Mouse (Mus musculus) embryo, embryonic 11.5 days (tissue): ENCODE measurements around the gene Igfbp6.

Source experiments
- DNase-seq: peaks from one replicate; pipeline ENCODE4 v3.0.0-alpha.2; 2012; ENCODE audit warnings: low read depth, low spot score

Gene Igfbp6

DNA sequence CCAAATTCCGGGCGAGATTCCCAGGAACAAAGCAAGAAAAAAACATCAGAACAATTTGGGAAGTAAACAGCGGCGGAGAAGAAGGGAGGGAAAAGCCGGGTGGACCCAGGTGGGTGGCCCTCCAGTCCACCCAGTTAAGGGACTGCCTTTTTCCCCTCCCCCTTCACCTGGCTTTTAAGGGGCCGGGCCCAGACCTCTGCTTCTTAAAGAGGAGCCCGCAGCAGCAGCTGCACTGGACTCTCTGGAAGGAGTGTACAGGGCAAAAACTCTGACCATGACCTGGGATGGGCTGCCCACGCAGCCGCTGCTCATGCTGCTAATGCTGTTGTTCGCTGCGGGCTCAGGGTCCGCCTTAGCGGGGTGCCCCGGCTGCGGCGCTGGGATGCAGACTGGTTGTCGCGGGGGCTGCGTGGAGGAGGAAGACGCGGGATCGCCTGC, at the start of gene Igfbp6:
Gene Igfbp6, plus strand, starts transcription at position 89 of the 438 bp plus-strand sequence.
- DNase-seq: no peak

DNA sequence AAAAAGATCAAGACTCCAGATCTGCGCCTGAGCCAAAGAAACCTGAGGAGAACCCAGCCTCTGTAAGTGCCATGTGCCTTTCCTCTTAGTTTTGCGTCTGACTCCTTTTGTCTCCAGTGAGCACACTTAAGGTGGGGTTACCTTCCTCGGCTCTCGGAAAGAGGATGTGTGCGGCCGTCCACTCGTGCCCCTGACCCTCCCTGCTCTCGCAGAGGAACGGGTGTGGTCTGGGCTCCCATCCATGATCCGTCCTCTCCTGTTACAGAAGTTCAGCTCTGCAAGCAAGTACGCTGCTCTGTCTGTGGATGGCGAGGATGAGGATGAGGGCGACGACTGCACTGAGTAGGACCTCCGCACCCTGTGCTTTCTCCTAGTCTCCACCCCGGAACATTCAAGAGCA, 49.2 kb upstream of the Igfbp6 start:
- DNase-seq: no peak

DNA sequence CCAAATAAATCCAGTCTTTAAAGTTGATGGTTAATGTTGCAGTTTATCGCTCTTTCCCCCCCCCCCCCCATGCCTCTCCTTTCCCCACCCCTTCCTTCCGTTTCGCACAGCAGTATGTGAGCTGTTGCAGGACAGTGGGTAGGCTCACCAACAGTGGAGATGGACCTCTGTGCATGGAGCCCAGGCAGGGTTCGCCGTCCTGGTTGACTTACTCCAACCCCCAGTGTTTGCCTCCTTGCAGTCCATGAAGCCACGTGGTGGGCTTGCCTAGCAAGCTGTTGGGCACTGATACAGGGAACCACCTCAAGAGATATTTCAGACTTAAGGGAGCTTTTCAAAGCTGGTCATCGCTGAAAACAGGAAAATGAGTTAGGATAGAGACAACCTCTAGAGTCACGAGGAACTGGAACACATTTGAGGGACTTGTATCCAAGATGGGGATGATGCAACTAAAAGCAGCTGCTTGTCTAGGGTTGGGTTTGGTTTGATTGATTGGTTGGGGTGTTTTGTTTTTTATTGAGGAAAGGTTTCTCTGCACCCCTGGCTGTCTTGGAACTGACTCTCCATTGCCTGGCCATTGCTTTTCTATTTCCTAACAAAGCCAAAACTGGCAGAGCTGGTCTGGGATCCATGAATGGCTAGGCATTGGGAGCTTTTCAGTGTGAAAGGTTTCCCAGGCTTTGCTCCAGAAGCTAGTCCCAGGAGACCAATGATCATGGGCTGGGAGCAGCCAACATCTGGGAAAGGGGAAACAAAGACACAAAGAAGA, 46.8 kb upstream of the Igfbp6 start:
- no peak for DNase-seq

DNA sequence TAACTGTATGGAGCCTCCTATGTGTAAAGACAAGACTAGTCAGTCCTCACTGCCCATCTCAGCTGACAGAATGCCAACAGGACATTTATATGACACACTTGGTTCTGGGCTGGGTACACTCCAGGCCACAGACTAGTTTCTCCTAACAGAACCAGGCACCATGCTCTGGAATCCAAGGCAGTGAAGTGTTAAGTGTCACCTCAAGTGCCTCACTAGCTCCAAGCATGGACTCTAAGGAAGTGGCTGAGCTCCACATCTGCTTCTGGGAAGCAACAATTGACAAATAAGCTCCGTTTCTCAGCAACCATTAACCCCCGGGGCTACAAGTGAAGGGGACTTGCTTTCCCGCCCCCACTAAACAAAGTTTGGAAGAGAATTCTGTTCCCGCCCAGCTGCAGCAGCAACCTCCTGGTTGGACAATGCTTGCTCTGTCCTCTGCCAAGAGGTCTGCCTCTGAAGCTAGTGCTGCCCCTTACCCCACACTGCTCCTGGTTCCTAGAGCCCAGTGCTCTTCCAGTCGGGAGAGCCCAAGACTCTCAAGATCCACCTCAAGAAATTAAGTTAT, 46.1 kb upstream of the Igfbp6 start:
- no peak for DNase-seq

DNA sequence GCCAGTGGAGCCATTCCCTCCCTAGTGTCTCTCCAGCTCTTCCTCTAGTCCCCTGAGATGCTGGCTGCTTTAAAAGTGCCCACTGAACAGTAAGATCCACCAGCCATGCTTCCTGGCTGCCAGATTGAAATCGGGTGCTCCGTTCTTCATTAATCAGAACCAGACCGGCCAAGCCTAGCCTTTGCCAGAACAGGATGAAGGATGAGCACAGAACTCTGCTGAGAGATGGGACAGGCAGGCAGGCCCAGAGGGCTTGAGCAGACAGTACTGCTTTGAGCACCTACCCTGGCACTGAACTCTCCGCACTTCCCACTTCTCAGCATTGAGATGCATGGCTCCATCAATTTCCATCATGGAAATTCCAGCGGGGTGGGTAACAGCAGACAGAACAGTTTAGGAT, 44.9 kb upstream of the Igfbp6 start:
- DNase-seq: no peak

DNA sequence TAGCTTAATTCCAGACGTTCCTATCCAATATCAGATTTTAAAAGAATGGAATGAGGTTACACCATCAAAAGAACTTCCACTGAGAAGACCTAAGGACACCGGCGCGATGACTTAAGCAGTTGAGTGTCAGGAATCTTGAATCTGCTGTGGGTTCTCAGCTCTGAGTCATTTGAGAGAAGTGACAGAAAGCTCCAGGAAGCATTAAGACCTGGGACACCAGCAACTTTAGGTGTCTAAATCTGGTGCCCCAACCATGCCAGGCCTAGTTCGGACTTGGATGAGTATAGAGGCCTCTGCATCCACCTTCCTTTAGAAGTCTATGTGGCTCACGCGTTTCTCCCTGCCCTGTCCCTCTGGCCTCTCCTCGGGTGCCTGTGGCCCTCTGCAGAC, 44.4 kb upstream of the Igfbp6 start:
- DNase-seq: no peak

DNA sequence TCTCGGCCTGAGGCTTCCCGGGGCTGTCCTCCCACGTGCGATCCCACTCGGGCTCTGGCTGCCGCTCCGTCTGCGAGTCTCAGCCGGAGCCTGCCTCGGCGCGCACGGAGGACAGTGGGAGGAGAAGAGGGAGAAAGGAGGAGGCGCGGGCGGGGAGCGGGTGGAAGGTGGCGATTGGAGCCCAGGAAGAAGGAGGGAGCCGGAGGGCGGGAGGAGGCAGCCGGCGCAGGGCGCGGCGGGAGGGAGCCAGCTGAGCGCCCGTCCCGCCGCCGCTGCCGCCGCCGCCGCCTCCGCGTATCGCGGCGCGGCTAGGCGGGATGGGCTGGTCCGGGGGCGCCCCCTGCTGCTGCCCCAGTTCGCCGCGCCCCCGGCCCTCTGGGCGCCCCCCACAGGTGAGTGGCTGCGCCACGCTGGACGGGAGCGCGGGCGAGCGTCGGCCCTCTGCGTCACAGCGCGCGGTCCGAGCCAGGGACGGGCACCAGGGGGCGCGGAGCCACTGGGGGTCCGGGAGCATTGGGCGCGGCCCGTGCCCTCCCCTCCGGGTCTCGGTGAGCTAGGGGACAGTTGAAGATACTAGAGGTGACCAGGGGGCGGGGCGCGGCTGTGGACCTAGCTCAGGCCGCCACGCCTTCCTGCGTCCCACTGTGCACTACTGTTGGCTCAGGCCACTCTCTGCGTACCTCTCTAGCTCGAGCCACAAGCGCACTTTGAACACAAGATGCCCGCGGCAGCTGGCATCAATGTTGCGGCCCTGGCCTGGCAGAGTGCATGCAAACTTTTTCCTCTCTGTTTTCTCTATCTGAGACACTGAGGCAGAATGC, 43.8 kb upstream of the Igfbp6 start, which contains the start of gene Tns2:
Gene Tns2, plus strand, starts transcription at position 253 of the 821 bp plus-strand sequence.
- DNase-seq: no peak

DNA sequence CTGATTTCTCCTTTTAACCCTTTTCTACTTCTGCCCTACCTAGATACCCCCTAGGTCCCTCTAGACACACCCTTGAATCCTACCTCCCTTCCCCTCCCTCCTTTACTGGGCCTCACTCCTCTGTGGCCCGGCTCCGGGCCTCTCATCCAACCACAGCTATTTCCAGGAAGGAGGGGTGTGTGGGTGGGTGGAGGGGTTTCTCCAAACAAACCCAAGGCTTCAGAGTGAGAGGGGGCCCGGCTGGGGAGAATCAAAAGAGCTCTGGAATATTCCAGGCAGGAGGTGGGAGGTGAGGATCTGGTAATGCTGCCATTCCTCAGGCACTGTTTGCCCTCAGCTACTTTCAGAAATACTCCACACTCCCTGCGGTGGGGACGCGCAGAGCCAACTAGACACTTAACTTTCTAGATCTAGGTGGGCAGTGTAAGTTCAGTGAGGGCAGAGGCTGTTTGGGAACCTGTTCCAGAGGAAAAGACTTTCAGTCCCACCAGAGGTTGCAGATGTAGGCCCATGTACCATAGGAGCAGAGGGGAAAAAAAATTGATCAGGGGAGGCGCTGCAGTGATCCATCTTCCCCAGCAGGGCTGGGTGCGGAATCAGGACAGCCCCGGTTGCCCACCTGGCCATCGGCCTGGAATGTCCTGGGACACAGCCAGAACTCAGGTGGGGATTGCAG, 43.0 kb upstream of the Igfbp6 start:
- DNase-seq: no peak

DNA sequence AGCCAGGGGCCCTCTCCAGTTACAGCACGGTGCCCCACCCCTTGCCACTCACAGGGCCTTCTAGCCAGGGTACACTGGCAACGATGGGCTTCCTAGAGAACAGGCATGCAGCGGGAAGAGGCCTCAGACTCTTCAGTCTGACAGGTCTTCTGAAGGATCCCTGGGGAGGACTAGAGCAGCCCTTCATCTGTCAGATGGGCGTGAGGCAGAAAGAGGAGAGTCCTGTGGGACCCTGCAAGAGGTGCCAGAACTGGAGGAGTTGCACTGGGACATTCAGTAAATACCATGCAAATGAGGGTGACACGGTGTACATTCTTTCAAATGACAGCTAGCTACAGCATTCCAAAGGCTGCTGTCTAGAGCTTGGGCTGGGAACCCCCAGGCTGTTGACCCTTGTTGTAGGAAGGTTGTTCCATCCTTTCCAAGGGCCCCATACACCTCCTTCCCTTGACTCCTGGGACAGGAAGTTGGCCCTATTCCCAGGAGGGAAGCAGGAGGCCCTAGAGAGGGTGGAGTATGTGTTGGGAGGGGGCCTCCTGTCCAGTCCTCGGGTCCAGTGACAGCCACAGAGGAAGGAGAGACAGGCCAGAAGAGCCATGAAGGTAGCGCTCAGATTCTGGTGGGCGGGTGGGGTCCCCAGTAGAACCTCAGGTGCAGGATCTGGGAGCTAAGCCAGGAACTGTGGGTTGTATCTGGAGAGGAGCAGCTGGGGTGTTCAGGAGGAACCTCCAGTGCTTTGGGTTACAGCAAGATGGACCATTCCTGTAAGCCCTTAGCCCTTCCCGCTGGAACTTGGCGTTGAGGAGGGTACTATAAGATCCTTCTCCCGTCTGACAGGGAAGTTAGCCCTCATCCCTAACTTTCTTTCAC, 42.3 kb upstream of the Igfbp6 start:
- DNase-seq: no peak

DNA sequence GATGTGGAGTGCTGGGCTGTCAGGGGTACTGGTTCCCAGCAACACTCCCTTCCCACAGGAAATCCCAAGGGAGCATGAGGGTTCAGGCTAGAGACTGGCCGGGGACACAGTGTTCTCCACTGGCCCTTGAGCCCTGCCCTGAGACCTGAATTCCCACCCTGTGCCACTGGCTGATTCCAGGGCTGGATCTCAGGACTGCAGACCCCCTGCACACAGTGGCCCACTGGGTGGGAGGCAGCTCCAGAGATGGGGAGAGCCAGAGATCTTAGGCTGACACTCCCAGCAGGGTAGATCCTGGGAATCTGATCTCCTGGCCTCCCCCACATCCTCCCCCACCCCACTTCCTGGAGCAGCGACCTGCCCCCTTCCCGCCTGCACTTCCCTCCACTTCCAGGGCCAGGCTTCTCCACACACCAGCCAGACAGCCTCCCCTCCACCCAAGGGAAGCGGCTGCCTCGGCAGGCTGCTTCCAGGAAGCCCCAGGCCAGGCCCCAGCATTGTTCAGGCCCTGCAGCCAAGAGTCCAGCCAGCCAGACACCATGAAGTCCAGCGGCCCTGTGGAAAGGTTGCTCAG, 41.5 kb upstream of the Igfbp6 start:
- DNase-seq: no peak

DNA sequence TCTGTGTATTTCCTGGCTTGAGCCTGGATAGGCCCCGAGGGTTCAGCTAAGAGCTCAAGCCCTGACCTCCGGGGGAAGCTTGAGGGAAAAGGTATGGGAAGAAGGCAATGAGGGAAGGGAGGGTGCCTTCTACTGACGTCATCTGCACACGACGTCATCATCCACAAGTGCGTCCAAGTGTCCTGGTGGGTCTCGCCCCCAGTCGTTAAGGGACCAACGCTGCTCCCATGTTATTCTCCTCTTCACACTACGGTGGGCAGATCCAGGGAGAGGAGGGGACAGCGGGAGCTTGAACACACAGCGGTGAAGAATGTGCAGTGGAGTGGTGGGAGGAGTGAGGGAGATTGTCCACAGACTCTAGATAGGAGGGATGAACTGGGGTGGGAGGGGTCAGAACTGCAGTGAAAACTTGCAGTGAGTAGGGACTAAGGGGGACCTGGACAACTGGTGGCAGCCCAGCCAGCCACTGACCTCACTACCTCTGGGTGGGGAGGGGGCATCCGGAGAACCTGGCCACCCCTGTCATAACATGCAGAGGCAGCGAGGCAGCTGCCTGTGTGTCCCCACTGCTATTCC, 40.7 kb upstream of the Igfbp6 start:
- DNase-seq: no peak

DNA sequence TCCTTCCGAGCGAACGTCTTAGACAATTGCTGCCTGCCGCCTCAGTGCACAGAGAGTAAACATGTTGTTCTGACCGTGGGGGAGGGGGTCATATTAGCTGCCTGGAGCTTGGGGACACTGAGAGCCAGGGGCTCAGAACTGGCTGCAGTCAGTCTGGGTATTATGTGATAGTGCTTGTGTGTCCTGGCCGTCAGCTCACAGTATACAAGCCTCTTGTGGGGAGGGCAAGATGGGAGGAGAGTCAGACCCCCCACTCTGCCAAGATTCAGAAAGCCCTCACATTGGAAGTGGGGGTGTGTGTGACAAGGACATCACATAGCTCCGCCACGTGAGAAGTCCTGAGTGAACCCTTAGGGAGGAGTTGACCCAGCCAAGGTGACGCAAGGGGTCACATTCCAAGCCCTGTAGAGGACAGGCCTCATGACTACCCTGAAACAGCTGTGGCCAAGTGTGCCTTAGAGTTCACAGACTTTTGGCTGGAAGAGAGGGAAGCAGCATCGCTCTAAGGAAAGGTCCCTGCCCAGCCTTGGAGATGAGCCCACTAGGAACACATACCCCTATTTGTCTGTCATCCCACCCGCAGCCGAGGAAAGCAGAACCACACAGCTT, 40.1 kb upstream of the Igfbp6 start:
- DNase-seq: no peak

DNA sequence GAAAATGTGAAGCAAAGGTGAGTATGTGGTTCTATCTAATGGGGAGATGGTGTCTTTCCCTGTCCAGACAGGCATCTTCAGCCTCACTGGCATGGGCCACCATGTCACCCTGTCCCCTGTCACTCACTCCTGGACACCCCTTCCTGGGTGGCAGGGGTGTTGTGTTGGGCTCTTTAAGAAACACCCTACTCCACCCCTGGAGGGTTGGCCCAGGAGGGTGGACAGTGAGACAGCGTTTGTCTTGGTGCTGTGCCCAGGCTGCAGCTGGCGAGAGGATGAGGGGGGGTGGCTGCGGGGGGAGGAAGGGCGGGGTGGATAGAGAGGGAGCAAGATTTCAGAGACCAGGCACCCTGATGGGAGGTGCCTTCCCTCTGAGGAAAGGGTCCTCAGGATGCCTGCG, 38.8 kb upstream of the Igfbp6 start:
- DNase-seq: no peak

DNA sequence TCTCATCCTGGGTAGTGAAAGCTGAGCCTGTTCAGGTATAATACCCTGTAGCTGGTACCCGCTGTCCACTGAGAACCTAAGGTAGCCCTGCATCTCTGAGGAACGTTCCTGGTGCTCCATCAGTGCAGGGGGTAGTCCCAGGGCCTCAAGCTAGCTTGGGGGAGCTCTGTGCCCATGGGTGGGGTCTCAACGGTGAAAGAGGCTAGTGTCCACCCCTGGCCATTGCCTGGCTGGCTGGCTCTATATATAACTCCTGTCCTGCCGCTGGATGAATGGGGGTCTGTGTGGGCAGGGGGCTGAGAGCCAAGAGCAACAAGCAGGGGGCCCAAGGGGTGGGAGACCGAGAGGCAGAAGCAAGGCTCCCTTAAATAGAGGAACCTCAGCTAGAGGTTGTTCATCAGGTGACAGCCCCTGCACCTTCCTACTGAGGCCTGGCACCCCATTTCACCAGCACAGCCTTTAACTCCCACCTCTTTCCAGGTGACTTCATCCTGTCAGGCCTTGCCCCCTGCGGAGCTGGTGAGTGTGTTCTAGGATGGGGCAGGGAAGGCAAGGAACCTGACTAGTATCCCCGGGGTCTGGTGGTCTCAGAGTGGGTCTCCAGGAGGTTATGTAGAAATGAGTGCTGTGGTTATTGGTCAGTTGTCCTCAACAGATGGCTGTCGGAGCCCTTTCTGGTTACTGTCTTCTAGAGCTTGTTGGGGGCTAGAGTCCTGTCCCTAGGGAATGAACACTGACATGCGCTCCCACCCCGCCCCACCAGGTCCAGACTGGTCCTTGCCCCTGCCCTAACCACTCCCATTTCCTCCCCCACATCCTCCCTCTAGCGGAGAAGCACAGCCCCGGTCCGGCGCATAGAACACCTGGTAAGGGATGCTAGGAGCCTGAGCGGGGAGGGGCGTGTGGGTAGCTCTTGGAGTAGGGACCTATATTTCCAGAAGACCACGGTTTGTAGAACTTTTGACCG, 38.1 kb upstream of the Igfbp6 start:
- DNase-seq: no peak

DNA sequence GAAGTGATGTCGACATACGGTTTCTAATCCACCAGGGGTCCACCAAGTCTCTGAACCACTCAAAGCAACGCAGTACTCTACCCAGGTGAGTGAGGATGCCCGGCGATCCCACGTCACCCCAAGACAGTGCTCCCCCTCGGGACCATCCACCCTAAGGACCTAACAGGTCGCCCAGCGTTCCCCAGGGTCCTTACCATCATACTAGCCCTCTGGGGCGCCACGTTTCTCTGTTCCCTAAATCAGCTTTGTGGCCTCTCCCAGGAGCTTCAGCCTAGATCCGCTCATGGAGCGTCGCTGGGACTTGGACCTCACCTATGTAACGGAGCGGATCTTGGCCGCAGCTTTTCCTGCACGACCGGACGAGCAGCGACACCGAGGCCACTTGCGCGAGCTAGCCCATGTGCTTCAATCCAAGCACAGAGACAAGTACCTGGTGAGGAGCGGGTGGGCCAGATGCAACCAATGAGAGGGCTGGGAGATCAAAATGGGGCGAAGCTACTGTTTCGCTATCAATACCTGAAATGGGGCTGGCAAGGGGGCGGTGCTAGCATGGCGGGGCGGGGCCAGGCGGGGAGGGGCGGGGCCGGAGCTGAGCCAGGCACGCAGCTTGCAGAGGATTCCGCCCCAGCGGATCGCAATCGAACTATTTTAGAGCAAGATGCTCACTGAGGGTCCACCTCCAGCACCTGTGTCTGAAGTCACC, 37.3 kb upstream of the Igfbp6 start:
- no peak for DNase-seq

DNA sequence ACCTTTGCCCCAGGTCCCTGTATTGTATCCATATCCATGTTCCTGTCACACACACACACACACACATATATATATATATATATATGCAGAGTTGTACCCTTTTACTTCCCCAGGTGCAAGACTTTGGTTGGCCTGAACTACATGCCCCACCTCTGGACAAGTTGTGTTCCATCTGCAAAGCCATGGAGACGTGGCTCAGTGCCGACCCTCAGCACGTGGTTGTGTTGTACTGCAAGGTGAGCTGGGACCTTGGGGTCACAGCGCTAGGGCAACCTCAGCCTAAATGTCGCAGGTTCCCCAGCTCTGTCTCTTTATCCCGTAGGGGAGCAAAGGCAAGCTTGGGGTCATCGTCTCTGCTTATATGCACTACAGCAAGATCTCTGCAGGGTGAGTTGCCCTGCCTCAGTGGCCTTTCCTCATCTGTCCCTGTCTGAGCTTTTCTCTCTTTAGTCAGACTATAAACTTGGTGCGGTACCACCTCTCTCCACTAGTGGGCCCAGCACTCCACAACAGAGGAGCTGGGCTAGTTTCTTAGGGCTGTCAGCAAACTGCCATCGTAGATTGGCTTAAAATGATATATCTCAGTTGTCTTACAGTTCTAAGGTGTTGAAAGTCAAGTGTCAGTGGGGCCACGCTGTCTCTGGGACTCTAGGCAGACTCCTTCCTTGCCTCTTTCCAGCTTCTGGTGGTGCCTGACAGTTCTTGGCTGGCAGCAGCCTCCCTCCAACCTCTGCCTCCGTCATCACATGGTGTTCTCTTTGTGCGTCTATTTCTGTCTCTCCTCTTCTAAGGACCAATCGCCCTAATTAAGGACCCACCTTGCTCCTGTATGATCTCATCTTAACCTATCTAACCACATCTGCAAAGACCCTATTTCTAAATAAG, 36.2 kb upstream of the Igfbp6 start:
- DNase-seq: no peak
